7 mouse cellular contexts compared by ENCODE assay signal in genomic region chr5:62483521-62483920, GRCm38 (mm10).
DNase-seq lines count a peak whose midpoint lies in the region; ATAC-seq and TF ChIP-seq lines count a peak whose summit lies in the region.

No protein-coding gene starts in this region.

- TF ChIP-seq RAD21 in MEL (IDR thresholded peaks at IDR 0.05; ENCODE audit: low read depth, low read length), result no peak

- WGBS in liver, adult 2 months, result 37% methylated on average over 5 of the region's 5 CpGs
- WGBS in liver, postnatal 0 days (ENCODE audit: insufficient replicate concordance), result 31% methylated on average over 5 of the region's 5 CpGs
- 34% methylated on average over 5 of the region's 5 CpGs for WGBS in limb, embryonic 11.5 days

- no peak overlapping the region for H3K9ac ChIP-seq in liver, adult 2 months (ENCODE audit: low read depth, low read length)
- H3K9ac ChIP-seq in liver, postnatal 0 days (replicated peaks), result no peak overlapping the region
- H3K9ac ChIP-seq in MEL (ENCODE audit: control insufficient read depth, low read depth, low read length, poor library complexity, severe bottlenecking), result no peak overlapping the region
- H3K9ac ChIP-seq in limb, embryonic 11.5 days (ENCODE audit: low read length), result no peak overlapping the region

- no peak for TF ChIP-seq EP300 in liver, postnatal 0 days (IDR thresholded peaks at IDR 0.05; ENCODE audit: low read depth)
- no peak for TF ChIP-seq EP300 in MEL (IDR thresholded peaks at IDR 0.05; ENCODE audit: low read depth in 1 of 2, low read length in 2 of 2)

- H3K27ac ChIP-seq in liver, adult 2 months (replicated peaks; ENCODE audit: insufficient read depth, low read depth, low read length), result no peak overlapping the region
- H3K27ac ChIP-seq in liver, postnatal 0 days (ENCODE audit: low read depth), result no peak overlapping the region
- H3K27ac ChIP-seq in MEL (ENCODE audit: control insufficient read depth, low read depth, low read length), result no peak overlapping the region
- H3K27ac ChIP-seq in limb, embryonic 11.5 days (replicated peaks; ENCODE audit: low read depth, low read length), result no peak overlapping the region

- no peak overlapping the region for H3K4me3 ChIP-seq in liver, adult 2 months (ENCODE audit: insufficient read depth, low read depth, low read length)
- no peak overlapping the region for H3K4me3 ChIP-seq in liver, postnatal 0 days (ENCODE audit: low read depth, low read length)
- no peak overlapping the region for H3K4me3 ChIP-seq in MEL (ENCODE audit: control insufficient read depth in 1 of 2, insufficient read depth in 1 of 2, low read depth in 2 of 2, low read length in 2 of 2)
- H3K4me3 ChIP-seq in limb, embryonic 11.5 days (ENCODE audit: low read depth, low read length), result no peak overlapping the region

- peak; percentile 7 for DNase-seq in liver, adult 2 months (ENCODE audit: extremely low read depth, low read depth, low spot score)
- no peak for DNase-seq in liver, postnatal 0 days
- peak; percentile 49 for DNase-seq in MEL (ENCODE audit: low read depth, low spot score)
- DNase-seq in adrenal gland, postnatal 25 days, result peak; percentile 31
- peak; percentile 77 for DNase-seq in limb, embryonic 11.5 days (ENCODE audit: low spot score)
- no peak for DNase-seq in cerebellum, adult 11 months
- no peak for DNase-seq in spleen, postnatal 36 days (ENCODE audit: low spot score in 2 of 2)

- no peaks in the 10 kb centered on the region for H3K4me1 ChIP-seq in liver, adult 2 months (ENCODE audit: control insufficient read depth, insufficient read depth, low read length)
- H3K4me1 ChIP-seq in liver, postnatal 0 days (ENCODE audit: insufficient read depth), result no peaks in the 10 kb centered on the region
- no peaks in the 10 kb centered on the region for H3K4me1 ChIP-seq in MEL (ENCODE audit: control insufficient read depth in 1 of 2, insufficient read depth in 2 of 2, low read length in 2 of 2)
- no peaks in the 10 kb centered on the region for H3K4me1 ChIP-seq in limb, embryonic 11.5 days (ENCODE audit: control insufficient read depth, insufficient read depth, low read length)

- no peak for ATAC-seq in liver, postnatal 0 days
- ATAC-seq in limb, embryonic 11.5 days (ENCODE audit: insufficient number of reproducible peaks, low FRiP score, low TSS enrichment, low read depth), result no peak

- H3K79me2 ChIP-seq in liver, adult 2 months (ENCODE audit: control insufficient read depth, insufficient read depth, low read length), result no peaks in the 10 kb centered on the region
- H3K79me2 ChIP-seq in MEL (ENCODE audit: control insufficient read depth, insufficient read depth, low read length, poor library complexity), result no peaks in the 10 kb centered on the region

- TF ChIP-seq CTCF in liver, adult 2 months (IDR thresholded peaks at IDR 0.05; ENCODE audit: low read depth, low read length), result no peak
- no peak for TF ChIP-seq CTCF in liver, postnatal 0 days (IDR thresholded peaks at IDR 0.05; ENCODE audit: low read depth)
- TF ChIP-seq CTCF in MEL (IDR thresholded peaks at IDR 0.05 in 2 of 3, conservative IDR thresholded peaks at IDR 0.05 in 1 of 3; ENCODE audit: control insufficient read depth in 1 of 3, insufficient read depth in 1 of 3, low read depth in 2 of 3, low read length in 3 of 3, poor library complexity in 1 of 3, severe bottlenecking in 1 of 3), result no peak

- no peaks in the 10 kb centered on the region for H3K9me3 ChIP-seq in liver, postnatal 0 days (ENCODE audit: low read length)
- no peaks in the 10 kb centered on the region for H3K9me3 ChIP-seq in MEL (replicated peaks; ENCODE audit: insufficient read depth, low read length)
- H3K9me3 ChIP-seq in limb, embryonic 11.5 days (ENCODE audit: control insufficient read depth, low read length), result no peaks in the 10 kb centered on the region

- H3K36me3 ChIP-seq in liver, adult 2 months (ENCODE audit: control insufficient read depth, insufficient read depth, low read length), result no peaks in the 10 kb centered on the region
- no peaks in the 10 kb centered on the region for H3K36me3 ChIP-seq in liver, postnatal 0 days (replicated peaks; ENCODE audit: insufficient read depth, low read length)
- H3K36me3 ChIP-seq in MEL (ENCODE audit: control insufficient read depth in 1 of 2, insufficient read depth in 2 of 2, low read length in 2 of 2), result no peaks in the 10 kb centered on the region
- no peaks in the 10 kb centered on the region for H3K36me3 ChIP-seq in limb, embryonic 11.5 days (ENCODE audit: control insufficient read depth, insufficient read depth, low read length)

- H3K4me2 ChIP-seq in liver, postnatal 0 days (ENCODE audit: low read depth, low read length), result no peak overlapping the region
- no peak overlapping the region for H3K4me2 ChIP-seq in limb, embryonic 11.5 days (ENCODE audit: low read depth, severe bottlenecking)

- TF ChIP-seq POLR2A in liver, adult 2 months (IDR thresholded peaks at IDR 0.05; ENCODE audit: extremely low read depth, insufficient read depth, low read length), result no peak
- no peak for TF ChIP-seq POLR2A in MEL (IDR thresholded peaks at IDR 0.05; ENCODE audit: control insufficient read depth in 1 of 2, insufficient read depth in 1 of 2, low read depth in 1 of 2, low read length in 2 of 2, poor library complexity in 1 of 2)

- H3K27me3 ChIP-seq in liver, adult 2 months (ENCODE audit: control insufficient read depth, insufficient read depth, low read length), result no peaks in the 10 kb centered on the region
- no peaks in the 10 kb centered on the region for H3K27me3 ChIP-seq in liver, postnatal 0 days (ENCODE audit: insufficient read depth, low read length)
- H3K27me3 ChIP-seq in MEL (ENCODE audit: control insufficient read depth in 1 of 2, insufficient read depth in 2 of 2, low read length in 2 of 2), result no peaks in the 10 kb centered on the region
- no peaks in the 10 kb centered on the region for H3K27me3 ChIP-seq in limb, embryonic 11.5 days (ENCODE audit: control insufficient read depth, insufficient read depth, low read length)

TF ChIP-seq in MEL, 35 proteins besides CTCF, POLR2A, EP300 and RAD21:
- TF ChIP-seq TCF12 (IDR thresholded peaks at IDR 0.05; ENCODE audit: low read depth, low read length), result no peak
- TF ChIP-seq ELF1 (IDR thresholded peaks at IDR 0.05; ENCODE audit: low read depth, low read length), result no peak
- no peak for TF ChIP-seq BHLHE40 (IDR thresholded peaks at IDR 0.05; ENCODE audit: borderline replicate concordance, low read depth, low read length)
- no peak for TF ChIP-seq GABPA (IDR thresholded peaks at IDR 0.05; ENCODE audit: low read depth, low read length)
- TF ChIP-seq HCFC1 (IDR thresholded peaks at IDR 0.05; ENCODE audit: low read depth, low read length), result no peak
- TF ChIP-seq MEF2A (IDR thresholded peaks at IDR 0.05; ENCODE audit: extremely low read depth, insufficient replicate concordance, low read depth, low read length, poor library complexity, severe bottlenecking), result no peak
- no peak for TF ChIP-seq ETS1 (IDR thresholded peaks at IDR 0.05; ENCODE audit: low read depth, low read length)
- TF ChIP-seq UBTF (IDR thresholded peaks at IDR 0.05; ENCODE audit: borderline replicate concordance, insufficient read depth, low read depth, low read length), result no peak
- no peak for TF ChIP-seq MAZ (IDR thresholded peaks at IDR 0.05; ENCODE audit: low read depth, low read length)
- TF ChIP-seq JUND (IDR thresholded peaks at IDR 0.05; ENCODE audit: low read depth, low read length), result no peak

Comparison
In these comparisons a context has a peak if more than half of its experiments do, and no peak if none do; other contexts are left out.
1. DNase-seq: peak in liver, adult 2 months (single experiment), MEL (single experiment), adrenal gland, postnatal 25 days (single experiment) and limb, embryonic 11.5 days (single experiment); none in liver, postnatal 0 days (single experiment), cerebellum, adult 11 months (single experiment) and spleen, postnatal 36 days (0 of 2).